Mouse (Mus musculus): ENCODE data around the gene Bmper. TPM values are rescaled to one million over a fixed set of nuclear protein-coding genes. Genes with fewer than 3 reads are reported as not detected.

Gene Bmper
- total and polyA plus RNA-seq, 3 experiments: 1.3 to 1.9 (median 1.4) TPM

- TF ChIP-seq ETS1 (conservative IDR thresholded peaks at IDR 0.05; ENCODE audit: low read depth, low read length): no peak
- TF ChIP-seq SIN3A (IDR thresholded peaks at IDR 0.05; ENCODE audit: low read length): no peak
- no peak for TF ChIP-seq CHD1 (IDR thresholded peaks at IDR 0.05; ENCODE audit: low read depth, low read length)
- no peak for TF ChIP-seq GABPA (IDR thresholded peaks at IDR 0.05; ENCODE audit: insufficient replicate concordance, low read depth, low read length)
- no peak for TF ChIP-seq MYC (IDR thresholded peaks at IDR 0.05; ENCODE audit: low read depth, low read length)
- no peak for TF ChIP-seq HCFC1 (IDR thresholded peaks at IDR 0.05; ENCODE audit: low read depth, low read length)
- H3K4me2 ChIP-seq (ENCODE audit: insufficient read depth, low read depth, poor library complexity, severe bottlenecking): no peak overlapping the region
- H3K4me1 ChIP-seq (ENCODE audit: control insufficient read depth in 1 of 2, insufficient read depth in 2 of 2): no peaks in the 10 kb centered on the region
- H3K27me3 ChIP-seq (replicated peaks): no peaks in the 10 kb centered on the region
- dilution Hi-C loops (cut with MboI; ENCODE audit: extremely low pct_ligation_motif_present, extremely low pct_unique_long_range_greater_than_20kb, low sequenced_read_pairs) (no loop called here), in situ Hi-C loops (cut with MboI; ENCODE audit: low pct_ligation_motif_present, low pct_unique_long_range_greater_than_20kb, low sequenced_read_pairs) (loop anchor here (25.0 kb wide), 1 partner anchor 510 kb away; no protein-coding TSS in a partner anchor)
- H3K9ac ChIP-seq (ENCODE audit: insufficient read depth, low read depth): no peak overlapping the region
- H3K79me2 ChIP-seq (replicated peaks; ENCODE audit: control insufficient read depth, extremely low read depth, insufficient read depth, poor library complexity, severe bottlenecking): no peaks in the 10 kb centered on the region
- no peak for DNase-seq (ENCODE audit: extremely low read depth)
- no peak overlapping the region for H3K27ac ChIP-seq (ENCODE audit: insufficient read depth, low read depth)
- H3K9me3 ChIP-seq (replicated peaks; ENCODE audit: low read length): peaks cover 11% of the 10 kb centered on the region
- H3K36me3 ChIP-seq (replicated peaks in 1 of 2; ENCODE audit: control insufficient read depth in 1 of 2, insufficient read depth in 1 of 2, low read length in 1 of 2): no peaks in the 10 kb centered on the region
- no peak overlapping the region for H3K4me3 ChIP-seq (replicated peaks in 1 of 3; ENCODE audit: low read depth in 2 of 3, low read length in 2 of 3, poor library complexity in 1 of 3)
These were observed 410 bp upstream of the Bmper start for GRCm38 (mm10) chr9:23222492-23222840.

- Histone ChIP-seq H3K4me3 (replicated peaks in 1 of 3; ENCODE audit: low read depth in 2 of 3, low read length in 2 of 3, poor library complexity in 1 of 3) (no peak overlapping the region), H3K27ac (ENCODE audit: insufficient read depth, low read depth) (no peak overlapping the region), H3K4me1 (ENCODE audit: control insufficient read depth in 1 of 2, insufficient read depth in 2 of 2) (no peaks in the 10 kb centered on the region), H3K79me2 (replicated peaks; ENCODE audit: control insufficient read depth, extremely low read depth, insufficient read depth, poor library complexity, severe bottlenecking) (no peaks in the 10 kb centered on the region), H3K4me2 (ENCODE audit: insufficient read depth, low read depth, poor library complexity, severe bottlenecking) (no peak overlapping the region), H3K9ac (ENCODE audit: insufficient read depth, low read depth) (no peak overlapping the region), H3K9me3 (replicated peaks; ENCODE audit: low read length) (peaks cover 11% of the 10 kb centered on the region), H3K27me3 (replicated peaks) (no peaks in the 10 kb centered on the region), H3K36me3 (replicated peaks in 1 of 2; ENCODE audit: control insufficient read depth in 1 of 2, insufficient read depth in 1 of 2, low read length in 1 of 2) (no peaks in the 10 kb centered on the region)
- dilution Hi-C loops (cut with MboI; ENCODE audit: extremely low pct_ligation_motif_present, extremely low pct_unique_long_range_greater_than_20kb, low sequenced_read_pairs) (no loop called here), in situ Hi-C loops (cut with MboI; ENCODE audit: low pct_ligation_motif_present, low pct_unique_long_range_greater_than_20kb, low sequenced_read_pairs) (loop anchor here (25.0 kb wide), 1 partner anchor 511 kb away; no protein-coding TSS in a partner anchor)
- no peak for DNase-seq (ENCODE audit: extremely low read depth)
- TF ChIP-seq MAZ (IDR thresholded peaks at IDR 0.05; ENCODE audit: low read depth, low read length) (no peak), EP300 (IDR thresholded peaks at IDR 0.05; ENCODE audit: low read length) (no peak), MAX (IDR thresholded peaks at IDR 0.05; ENCODE audit: low read length) (no peak), NRF1 (IDR thresholded peaks at IDR 0.05; ENCODE audit: low read depth, low read length) (no peak), GABPA (IDR thresholded peaks at IDR 0.05; ENCODE audit: insufficient replicate concordance, low read depth, low read length) (no peak)
These were observed 737 bp downstream of the Bmper start for GRCm38 (mm10) chr9:23223549-23224077.

- Histone ChIP-seq H3K4me3 (replicated peaks in 1 of 3; ENCODE audit: low read depth in 2 of 3, low read length in 2 of 3, poor library complexity in 1 of 3) (no peak overlapping the region), H3K36me3 (replicated peaks in 1 of 2; ENCODE audit: control insufficient read depth in 1 of 2, insufficient read depth in 1 of 2, low read length in 1 of 2) (no peaks in the 10 kb centered on the region), H3K79me2 (replicated peaks; ENCODE audit: control insufficient read depth, extremely low read depth, insufficient read depth, poor library complexity, severe bottlenecking) (no peaks in the 10 kb centered on the region), H3K4me1 (ENCODE audit: control insufficient read depth in 1 of 2, insufficient read depth in 2 of 2) (peaks cover 6 to 8% of the 10 kb centered on the region in 2 experiments; a peak in 3 of 4 replicates), H3K27me3 (replicated peaks) (no peaks in the 10 kb centered on the region), H3K9me3 (replicated peaks; ENCODE audit: low read length) (no peaks in the 10 kb centered on the region), H3K27ac (ENCODE audit: insufficient read depth, low read depth) (no peak overlapping the region), H3K4me2 (ENCODE audit: insufficient read depth, low read depth, poor library complexity, severe bottlenecking) (no peak overlapping the region), H3K9ac (ENCODE audit: insufficient read depth, low read depth) (no peak overlapping the region)
- in situ Hi-C loops (cut with MboI; ENCODE audit: low pct_ligation_motif_present, low pct_unique_long_range_greater_than_20kb, low sequenced_read_pairs): loop anchor here (25.0 kb wide), 1 partner anchor 196 kb away; no protein-coding TSS in a partner anchor
- TF ChIP-seq MAFK (IDR thresholded peaks at IDR 0.05; ENCODE audit: insufficient replicate concordance, low read length): no peak
- TF ChIP-seq MAZ (IDR thresholded peaks at IDR 0.05; ENCODE audit: low read depth, low read length): no peak
- TF ChIP-seq E2F4 (IDR thresholded peaks at IDR 0.05; ENCODE audit: insufficient replicate concordance, low read depth, low read length): no peak
- TF ChIP-seq CHD1 (IDR thresholded peaks at IDR 0.05; ENCODE audit: low read depth, low read length): no peak
- no peak for TF ChIP-seq GABPA (IDR thresholded peaks at IDR 0.05; ENCODE audit: insufficient replicate concordance, low read depth, low read length)
- no peak for TF ChIP-seq HCFC1 (IDR thresholded peaks at IDR 0.05; ENCODE audit: low read depth, low read length)
- TF ChIP-seq POLR2A (IDR thresholded peaks at IDR 0.05; ENCODE audit: low read depth, low read length): no peak
- TF ChIP-seq NRF1 (IDR thresholded peaks at IDR 0.05; ENCODE audit: low read depth, low read length): no peak
- TF ChIP-seq CHD2 (IDR thresholded peaks at IDR 0.05; ENCODE audit: low read length): no peak
- no peak for TF ChIP-seq JUN (IDR thresholded peaks at IDR 0.05; ENCODE audit: insufficient read depth, low read depth, low read length)
- TF ChIP-seq IRF4 (IDR thresholded peaks at IDR 0.05; ENCODE audit: low read depth, low read length): no peak
- TF ChIP-seq ZMIZ1 (IDR thresholded peaks at IDR 0.05; ENCODE audit: low read depth, low read length): no peak
- DNase-seq (ENCODE audit: extremely low read depth): no peak
- dilution Hi-C loops (cut with MboI; ENCODE audit: extremely low pct_ligation_motif_present, extremely low pct_unique_long_range_greater_than_20kb, low sequenced_read_pairs): no loop called here
These were observed 10.7 kb downstream of the Bmper start for GRCm38 (mm10) chr9:23233464-23234121.
